Mouse (Mus musculus): ENCODE data around the gene Nr4a1. TPM values are rescaled to one million over a fixed set of nuclear protein-coding genes. Genes with fewer than 3 reads are reported as not detected.

Nr4a1 gene
- 51.8 TPM for polyA plus RNA-seq (2014; fragmentation: Illumina TruSeq; extraction: RNeasy Lipid Tissue Mini Kit (QIAGEN cat#74804); ENCODE audit: insufficient read depth, low read depth, low replicate concordance)

GRCm38 (mm10) chr15:101253886-101254795 lies at the start of gene Nr4a1:
Nr4a1 (plus strand) TSS chr15:101254269.

GRCm38 (mm10) chr15:101224006-101224906 lies 29.8 kb upstream of the Nr4a1 start, which contains the start of gene Grasp:
Grasp (plus strand) TSS chr15:101224188.

GRCm38 (mm10) chr15:101283911-101284750 lies 30.1 kb downstream of the Nr4a1 start, which contains the start of gene Atg101:
Atg101 (plus strand) TSS chr15:101284272.

GRCm38 (mm10) chr15:101293025-101293621 lies 39.1 kb downstream of the Nr4a1 start, which contains the start of gene 6030408B16Rik:
6030408B16Rik (plus strand) TSS chr15:101293212.

Other genes starting within 250 kb of the Nr4a1 start
- not detected for gene Gm47841, start 206.9 kb upstream of the Nr4a1 start, polyA plus RNA-seq (2014; fragmentation: Illumina TruSeq; extraction: RNeasy Lipid Tissue Mini Kit (QIAGEN cat#74804); ENCODE audit: insufficient read depth, low read depth, low replicate concordance)
- gene Fignl2, start 175.7 kb upstream of the Nr4a1 start, polyA plus RNA-seq (2014; fragmentation: Illumina TruSeq; extraction: RNeasy Lipid Tissue Mini Kit (QIAGEN cat#74804); ENCODE audit: insufficient read depth, low read depth, low replicate concordance), result 2.2 TPM
- not detected for gene Ankrd33, start 138.5 kb upstream of the Nr4a1 start, polyA plus RNA-seq (2014; fragmentation: Illumina TruSeq; extraction: RNeasy Lipid Tissue Mini Kit (QIAGEN cat#74804); ENCODE audit: insufficient read depth, low read depth, low replicate concordance)
- gene Acvrl1, start 125.7 kb upstream of the Nr4a1 start, polyA plus RNA-seq (2014; fragmentation: Illumina TruSeq; extraction: RNeasy Lipid Tissue Mini Kit (QIAGEN cat#74804); ENCODE audit: insufficient read depth, low read depth, low replicate concordance), result 274 TPM
- 14.6 TPM for gene Acvr1b, start 80.2 kb upstream of the Nr4a1 start, polyA plus RNA-seq (2014; fragmentation: Illumina TruSeq; extraction: RNeasy Lipid Tissue Mini Kit (QIAGEN cat#74804); ENCODE audit: insufficient read depth, low read depth, low replicate concordance)
- 14.4 TPM for gene Grasp, start 30.1 kb upstream of the Nr4a1 start, polyA plus RNA-seq (2014; fragmentation: Illumina TruSeq; extraction: RNeasy Lipid Tissue Mini Kit (QIAGEN cat#74804); ENCODE audit: insufficient read depth, low read depth, low replicate concordance)
- 32.3 TPM for gene Atg101, start 30.0 kb downstream of the Nr4a1 start, polyA plus RNA-seq (2014; fragmentation: Illumina TruSeq; extraction: RNeasy Lipid Tissue Mini Kit (QIAGEN cat#74804); ENCODE audit: insufficient read depth, low read depth, low replicate concordance)
- gene 6030408B16Rik, start 38.9 kb downstream of the Nr4a1 start, polyA plus RNA-seq (2014; fragmentation: Illumina TruSeq; extraction: RNeasy Lipid Tissue Mini Kit (QIAGEN cat#74804); ENCODE audit: insufficient read depth, low read depth, low replicate concordance), result 16.6 TPM
- gene Krt80, start 115.9 kb downstream of the Nr4a1 start, polyA plus RNA-seq (2014; fragmentation: Illumina TruSeq; extraction: RNeasy Lipid Tissue Mini Kit (QIAGEN cat#74804); ENCODE audit: insufficient read depth, low read depth, low replicate concordance), result 65.9 TPM
- gene Krt7, start 156.8 kb downstream of the Nr4a1 start, polyA plus RNA-seq (2014; fragmentation: Illumina TruSeq; extraction: RNeasy Lipid Tissue Mini Kit (QIAGEN cat#74804); ENCODE audit: insufficient read depth, low read depth, low replicate concordance), result 168 TPM
- gene Krt87, start 184.5 kb downstream of the Nr4a1 start, polyA plus RNA-seq (2014; fragmentation: Illumina TruSeq; extraction: RNeasy Lipid Tissue Mini Kit (QIAGEN cat#74804); ENCODE audit: insufficient read depth, low read depth, low replicate concordance), result 0.25 TPM
- not detected for gene Krt88, start 193.5 kb downstream of the Nr4a1 start, polyA plus RNA-seq (2014; fragmentation: Illumina TruSeq; extraction: RNeasy Lipid Tissue Mini Kit (QIAGEN cat#74804); ENCODE audit: insufficient read depth, low read depth, low replicate concordance)
- not detected for gene Krt81, start 209.5 kb downstream of the Nr4a1 start, polyA plus RNA-seq (2014; fragmentation: Illumina TruSeq; extraction: RNeasy Lipid Tissue Mini Kit (QIAGEN cat#74804); ENCODE audit: insufficient read depth, low read depth, low replicate concordance)
- gene Krt86, start 219.2 kb downstream of the Nr4a1 start, polyA plus RNA-seq (2014; fragmentation: Illumina TruSeq; extraction: RNeasy Lipid Tissue Mini Kit (QIAGEN cat#74804); ENCODE audit: insufficient read depth, low read depth, low replicate concordance), result not detected
- not detected for gene Krt83, start 237.2 kb downstream of the Nr4a1 start, polyA plus RNA-seq (2014; fragmentation: Illumina TruSeq; extraction: RNeasy Lipid Tissue Mini Kit (QIAGEN cat#74804); ENCODE audit: insufficient read depth, low read depth, low replicate concordance)

Data from lung, adult 10 weeks (tissue).